In genomic region chr5:75446386-75446785, GRCm38 (mm10) we compare ENCODE assay signal across 26 mouse cellular contexts.
A peak's percentile ranks its signal among the peaks of the same experiment; 100 is the strongest.
DNase-seq lines count a peak whose midpoint lies in the region; ATAC-seq and TF ChIP-seq lines count a peak whose summit lies in the region.
"Had no signal": no experiment of that assay in that cellular context is flagged by ENCODE, and none has a peak within 500 bp of the region (broad histone marks: within the 10 kb centered on the region; RNA-seq: fewer than 3 reads in every experiment).

No protein-coding gene starts in this region.

- H3K9me3 ChIP-seq in liver, embryonic 15.5 days (replicated peaks): no peaks in the 10 kb centered on the region
- H3K9me3 ChIP-seq in liver, embryonic 11.5 days (ENCODE audit: control insufficient read depth, low read length): no peaks in the 10 kb centered on the region
- no peaks in the 10 kb centered on the region for H3K9me3 ChIP-seq in midbrain, embryonic 11.5 days (ENCODE audit: control insufficient read depth, low read length)
- H3K9me3 ChIP-seq in midbrain, embryonic 14.5 days (ENCODE audit: control insufficient read depth, low read length): no peaks in the 10 kb centered on the region
- H3K9me3 ChIP-seq in stomach, postnatal 0 days (ENCODE audit: control insufficient read depth, low read length): no peaks in the 10 kb centered on the region
- H3K9me3 ChIP-seq: embryonic facial prominence, embryonic 12.5 days; embryonic facial prominence, embryonic 15.5 days; G1E; hindbrain, embryonic 10.5 days; hindbrain, embryonic 13.5 days had no signal

- no peak overlapping the region for H3K27ac ChIP-seq in liver, embryonic 15.5 days (replicated peaks)
- no peak overlapping the region for H3K27ac ChIP-seq in liver, embryonic 11.5 days (ENCODE audit: low read depth, low read length)
- H3K27ac ChIP-seq in midbrain, embryonic 11.5 days (ENCODE audit: low read depth, low read length): no peak overlapping the region
- no peak overlapping the region for H3K27ac ChIP-seq in midbrain, embryonic 14.5 days (replicated peaks; ENCODE audit: low read depth, low read length)
- no peak overlapping the region for H3K27ac ChIP-seq in stomach, postnatal 0 days (replicated peaks)
- H3K27ac ChIP-seq: embryonic facial prominence, embryonic 12.5 days; embryonic facial prominence, embryonic 15.5 days; gastrocnemius, adult 2 months; hindbrain, embryonic 10.5 days; hindbrain, embryonic 13.5 days had no signal

- no peak for TF ChIP-seq EP300 in stomach, postnatal 0 days (optimal IDR thresholded peaks at IDR 0.05)

- DNase-seq in liver, embryonic 11.5 days (ENCODE audit: low spot score): no peak
- DNase-seq in midbrain, embryonic 11.5 days (ENCODE audit: low spot score, missing footprints): peak; percentile 77
- DNase-seq in midbrain, embryonic 14.5 days: no peak
- peak; percentile 18 for DNase-seq in stomach, postnatal 0 days (ENCODE audit: low spot score)
- no peak for DNase-seq in adrenal gland, postnatal 10 days
- DNase-seq: adrenal gland, postnatal 14 days; B cell, adult 2 months; cerebellum, adult 11 months; cerebellum, adult 2 months; cerebellum, adult 9-11 months; cerebellum, postnatal 25 days; forebrain, postnatal 0 days; gastrocnemius, adult 2 months; gastrocnemius, postnatal 14 days; heart, postnatal 36 days had no signal

- H3K9ac ChIP-seq in liver, embryonic 15.5 days: no peak overlapping the region
- H3K9ac ChIP-seq in liver, embryonic 11.5 days (ENCODE audit: low read depth, low read length): no peak overlapping the region
- no peak overlapping the region for H3K9ac ChIP-seq in midbrain, embryonic 11.5 days (ENCODE audit: low read length)
- H3K9ac ChIP-seq in midbrain, embryonic 14.5 days (replicated peaks; ENCODE audit: low read length): no peak overlapping the region
- H3K9ac ChIP-seq in stomach, postnatal 0 days (ENCODE audit: low read length): no peak overlapping the region
- H3K9ac ChIP-seq: embryonic facial prominence, embryonic 12.5 days; embryonic facial prominence, embryonic 15.5 days; forebrain, postnatal 0 days; hindbrain, embryonic 13.5 days had no signal

- no peak overlapping the region for H3K4me2 ChIP-seq in liver, embryonic 15.5 days
- no peak overlapping the region for H3K4me2 ChIP-seq in liver, embryonic 11.5 days
- H3K4me2 ChIP-seq in midbrain, embryonic 11.5 days: no peak overlapping the region
- H3K4me2 ChIP-seq in midbrain, embryonic 14.5 days (ENCODE audit: low read length): no peak overlapping the region
- no peak overlapping the region for H3K4me2 ChIP-seq in stomach, postnatal 0 days (replicated peaks; ENCODE audit: low read depth)
- H3K4me2 ChIP-seq: embryonic facial prominence, embryonic 12.5 days; embryonic facial prominence, embryonic 15.5 days; heart, embryonic 11.5 days; hindbrain, embryonic 13.5 days had no signal

- H3K4me3 ChIP-seq in liver, embryonic 15.5 days (replicated peaks): no peak overlapping the region
- no peak overlapping the region for H3K4me3 ChIP-seq in liver, embryonic 11.5 days (ENCODE audit: low read depth, low read length)
- H3K4me3 ChIP-seq in midbrain, embryonic 11.5 days (ENCODE audit: low read depth, low read length): no peak overlapping the region
- no peak overlapping the region for H3K4me3 ChIP-seq in midbrain, embryonic 14.5 days (replicated peaks; ENCODE audit: low read depth, low read length)
- no peak overlapping the region for H3K4me3 ChIP-seq in stomach, postnatal 0 days (ENCODE audit: low read depth, low read length)
- H3K4me3 ChIP-seq: embryonic facial prominence, embryonic 12.5 days; embryonic facial prominence, embryonic 15.5 days; gastrocnemius, adult 2 months; hindbrain, embryonic 10.5 days; hindbrain, embryonic 13.5 days had no signal

- no peaks in the 10 kb centered on the region for H3K27me3 ChIP-seq in liver, embryonic 15.5 days
- no peaks in the 10 kb centered on the region for H3K27me3 ChIP-seq in liver, embryonic 11.5 days (replicated peaks; ENCODE audit: control insufficient read depth, insufficient read depth, low read length)
- no peaks in the 10 kb centered on the region for H3K27me3 ChIP-seq in midbrain, embryonic 11.5 days (ENCODE audit: control insufficient read depth, insufficient read depth, low read length)
- H3K27me3 ChIP-seq in midbrain, embryonic 14.5 days (ENCODE audit: control insufficient read depth, insufficient read depth, low read length): no peaks in the 10 kb centered on the region
- no peaks in the 10 kb centered on the region for H3K27me3 ChIP-seq in stomach, postnatal 0 days (ENCODE audit: control insufficient read depth, insufficient read depth, low read length)
- H3K27me3 ChIP-seq: CH12.LX; embryonic facial prominence, embryonic 12.5 days; hindbrain, embryonic 13.5 days had no signal

- H3K36me3 ChIP-seq in liver, embryonic 15.5 days (replicated peaks): no peaks in the 10 kb centered on the region
- no peaks in the 10 kb centered on the region for H3K36me3 ChIP-seq in liver, embryonic 11.5 days (ENCODE audit: control insufficient read depth, insufficient read depth, low read length)
- no peaks in the 10 kb centered on the region for H3K36me3 ChIP-seq in midbrain, embryonic 11.5 days (ENCODE audit: control insufficient read depth, insufficient read depth, low read length)
- no peaks in the 10 kb centered on the region for H3K36me3 ChIP-seq in midbrain, embryonic 14.5 days (ENCODE audit: control insufficient read depth, insufficient read depth, low read length)
- no peaks in the 10 kb centered on the region for H3K36me3 ChIP-seq in stomach, postnatal 0 days (ENCODE audit: control insufficient read depth, insufficient read depth, low read length)
- H3K36me3 ChIP-seq: embryonic facial prominence, embryonic 12.5 days; embryonic facial prominence, embryonic 15.5 days; G1E; hindbrain, embryonic 10.5 days; hindbrain, embryonic 13.5 days had no signal

- peak; percentile 27; the same call in 1 of the 2 replicates for ATAC-seq in liver, embryonic 15.5 days (ENCODE audit: insufficient read depth)
- no peak for ATAC-seq in liver, embryonic 11.5 days (replicated peaks; ENCODE audit: low FRiP score)
- no peak for ATAC-seq in midbrain, embryonic 11.5 days (ENCODE audit: low FRiP score)
- ATAC-seq in midbrain, embryonic 14.5 days (ENCODE audit: low FRiP score, low TSS enrichment): no peak
- peak; percentile 76 for ATAC-seq in stomach, postnatal 0 days (ENCODE audit: low FRiP score, low TSS enrichment)
- ATAC-seq: forebrain, embryonic 14.5 days; forebrain, postnatal 0 days; hindbrain, embryonic 16.5 days; Patski had no signal

- TF ChIP-seq CTCF in stomach, postnatal 0 days (IDR thresholded peaks at IDR 0.05; ENCODE audit: low read depth): no peak

- 10% methylated on average over 1 of the region's 1 CpGs for WGBS in liver, embryonic 15.5 days (ENCODE audit: insufficient replicate concordance)
- 19% methylated on average over 1 of the region's 1 CpGs for WGBS in liver, embryonic 11.5 days
- 75% methylated on average over 1 of the region's 1 CpGs for WGBS in midbrain, embryonic 11.5 days
- 50% methylated on average over 1 of the region's 1 CpGs for WGBS in midbrain, embryonic 14.5 days
- 40% methylated on average over 1 of the region's 1 CpGs for WGBS in stomach, postnatal 0 days

- H3K4me1 ChIP-seq in liver, embryonic 15.5 days (replicated peaks): peaks cover 20% of the 10 kb centered on the region
- H3K4me1 ChIP-seq in liver, embryonic 11.5 days (replicated peaks; ENCODE audit: control insufficient read depth, insufficient read depth, low read length): peaks cover 13% of the 10 kb centered on the region
- H3K4me1 ChIP-seq in midbrain, embryonic 11.5 days (ENCODE audit: control insufficient read depth, insufficient read depth, low read length): no peaks in the 10 kb centered on the region
- H3K4me1 ChIP-seq in midbrain, embryonic 14.5 days (ENCODE audit: control insufficient read depth, insufficient read depth, low read length): peaks cover 15% of the 10 kb centered on the region; the same call in 1 of the 2 replicates
- no peaks in the 10 kb centered on the region for H3K4me1 ChIP-seq in stomach, postnatal 0 days (replicated peaks; ENCODE audit: control insufficient read depth, insufficient read depth)
- H3K4me1 ChIP-seq: embryonic facial prominence, embryonic 12.5 days had no signal

Comparison
In these comparisons a context has a peak if more than half of its experiments do, and no peak if none do; other contexts are left out.
1. ATAC-seq: peak in liver, embryonic 15.5 days (single experiment) and stomach, postnatal 0 days (single experiment); none in liver, embryonic 11.5 days (single experiment), midbrain, embryonic 11.5 days (single experiment) and midbrain, embryonic 14.5 days (single experiment).
2. DNase-seq: peak in midbrain, embryonic 11.5 days (single experiment) and stomach, postnatal 0 days (single experiment); none in liver, embryonic 11.5 days (single experiment), midbrain, embryonic 14.5 days (single experiment) and adrenal gland, postnatal 10 days (single experiment).